Mouse (Mus musculus): ENCODE data around the gene Mlc1. TPM values are rescaled to one million over a fixed set of nuclear protein-coding genes. Genes with fewer than 3 reads are reported as not detected.
A peak's percentile ranks its signal among the peaks of the same experiment; 100 is the strongest.

Mlc1 gene
- polyA plus RNA-seq, 1 experiment from 2014 or later: 8.0 TPM

DNA sequence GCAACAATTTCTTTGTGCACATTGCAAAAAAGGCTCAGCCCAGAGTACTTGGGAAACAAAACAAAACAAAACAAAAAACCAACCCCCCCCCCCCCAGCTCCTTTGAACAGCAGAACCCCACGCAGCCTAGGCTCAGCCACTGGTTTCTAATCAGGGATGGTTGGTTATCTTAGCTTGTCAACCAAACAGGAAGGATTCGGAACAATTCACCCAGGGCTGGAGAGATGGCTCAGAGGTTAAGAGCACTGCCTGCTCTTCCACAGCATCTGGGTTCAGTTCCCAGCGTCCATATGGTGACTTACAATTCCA, 285 bp upstream of the Mlc1 start:
- peak; percentile 75; the same call in 1 of the 2 replicates for ATAC-seq (ENCODE audit: low read depth)
- Histone ChIP-seq H3K9ac (no peak overlapping the region), H3K27ac (replicated peaks) (peak overlapping the region; percentile 71), H3K4me3 (no peak overlapping the region), H3K36me3 (no peaks in the 10 kb centered on the region), H3K4me2 (no peak overlapping the region), H3K27me3 (no peaks in the 10 kb centered on the region), H3K4me1 (replicated peaks) (peaks cover 13% of the 10 kb centered on the region; the same call in 1 of the 2 replicates), H3K9me3 (no peaks in the 10 kb centered on the region)
- WGBS: 22% methylated on average over 3 of the region's 3 CpGs

DNA sequence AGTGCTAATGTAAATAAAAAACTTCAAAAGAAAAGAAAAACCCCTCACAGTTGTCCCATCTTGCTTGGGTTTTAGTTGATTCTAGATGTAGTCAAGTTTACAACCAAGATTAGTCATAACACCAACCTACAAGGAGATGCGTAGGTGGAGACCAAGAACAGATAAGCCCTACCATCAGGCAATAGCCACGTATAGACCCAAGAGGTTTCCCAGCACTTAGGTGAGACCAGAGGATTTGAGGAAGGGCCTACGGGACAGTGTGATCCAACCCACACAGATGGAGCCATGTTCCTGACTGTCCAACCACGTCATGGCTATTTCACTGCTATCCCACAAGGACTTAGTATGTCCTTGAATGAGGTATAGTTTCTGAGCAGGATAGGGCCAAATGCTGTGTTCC, 6.5 kb downstream of the Mlc1 start:
- no peak overlapping the region for H3K9ac ChIP-seq
- no peaks in the 10 kb centered on the region for H3K9me3 ChIP-seq
- no peak for ATAC-seq (ENCODE audit: low read depth)
- WGBS: 91% methylated on average over 4 of the region's 4 CpGs
- no peak overlapping the region for H3K27ac ChIP-seq (replicated peaks)
- H3K27me3 ChIP-seq: no peaks in the 10 kb centered on the region
- H3K4me2 ChIP-seq: no peak overlapping the region
- H3K36me3 ChIP-seq: no peaks in the 10 kb centered on the region
- no peaks in the 10 kb centered on the region for H3K4me1 ChIP-seq (replicated peaks)
- no peak overlapping the region for H3K4me3 ChIP-seq

DNA sequence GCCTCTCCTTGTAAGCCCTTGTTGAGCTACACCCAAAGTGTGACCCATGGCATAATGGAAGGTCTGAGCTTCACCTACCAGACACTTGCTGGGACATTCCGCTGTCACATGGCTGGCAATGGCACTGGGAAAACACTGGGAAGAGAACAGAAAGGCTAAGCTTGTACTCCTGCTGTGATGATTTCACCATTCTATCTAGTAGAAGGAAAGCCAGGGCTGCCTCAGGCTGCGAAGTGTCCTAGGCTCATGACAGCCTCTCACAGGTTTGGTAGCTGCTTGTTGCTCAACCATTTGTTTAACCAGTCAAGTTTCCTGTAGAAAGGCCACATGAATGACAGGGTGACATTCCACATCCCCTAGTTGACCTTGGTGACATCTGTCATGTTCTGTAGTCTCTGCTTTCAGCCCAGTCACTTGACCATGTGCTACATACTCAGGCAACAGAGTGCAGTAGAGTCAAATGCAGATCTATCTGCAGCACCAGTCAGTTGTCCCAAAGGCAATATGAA, 14.7 kb downstream of the Mlc1 start:
- Histone ChIP-seq H3K9ac (no peak overlapping the region), H3K4me1 (replicated peaks) (peaks cover 5% of the 10 kb centered on the region), H3K9me3 (no peaks in the 10 kb centered on the region), H3K4me3 (no peak overlapping the region), H3K27ac (replicated peaks) (no peak overlapping the region), H3K4me2 (no peak overlapping the region), H3K36me3 (no peaks in the 10 kb centered on the region), H3K27me3 (no peaks in the 10 kb centered on the region)
- no peak for ATAC-seq (ENCODE audit: low read depth)
- WGBS: 94% methylated on average over 2 of the region's 2 CpGs

DNA sequence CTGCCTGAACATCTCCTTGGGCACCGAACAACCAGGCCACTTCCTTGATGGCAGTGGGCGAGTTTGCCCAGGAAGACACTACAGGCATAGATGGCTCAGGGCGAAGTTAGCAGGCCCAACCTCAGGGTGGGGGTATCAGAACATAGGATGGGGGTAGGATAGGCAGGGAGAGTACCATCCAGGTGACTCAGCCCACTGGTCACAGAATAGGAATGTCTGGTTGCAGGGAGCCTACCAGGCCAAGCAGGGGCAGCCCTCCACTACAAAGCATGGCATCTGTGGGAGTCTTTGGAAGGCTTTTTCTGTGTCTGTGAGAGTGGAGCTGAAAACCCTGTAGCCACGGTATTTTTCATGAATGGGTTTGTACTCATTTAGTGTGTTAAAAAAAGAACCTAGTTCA, 21.3 kb downstream of the Mlc1 start:
- no peak for ATAC-seq (ENCODE audit: low read depth)
- Histone ChIP-seq H3K9ac (no peak overlapping the region), H3K4me2 (no peak overlapping the region), H3K4me3 (no peak overlapping the region), H3K27me3 (peaks cover 28% of the 10 kb centered on the region), H3K27ac (replicated peaks) (no peak overlapping the region), H3K36me3 (no peaks in the 10 kb centered on the region), H3K4me1 (replicated peaks) (peaks cover 17% of the 10 kb centered on the region), H3K9me3 (no peaks in the 10 kb centered on the region)
- WGBS: 82% methylated on average over 4 of the region's 4 CpGs

DNA sequence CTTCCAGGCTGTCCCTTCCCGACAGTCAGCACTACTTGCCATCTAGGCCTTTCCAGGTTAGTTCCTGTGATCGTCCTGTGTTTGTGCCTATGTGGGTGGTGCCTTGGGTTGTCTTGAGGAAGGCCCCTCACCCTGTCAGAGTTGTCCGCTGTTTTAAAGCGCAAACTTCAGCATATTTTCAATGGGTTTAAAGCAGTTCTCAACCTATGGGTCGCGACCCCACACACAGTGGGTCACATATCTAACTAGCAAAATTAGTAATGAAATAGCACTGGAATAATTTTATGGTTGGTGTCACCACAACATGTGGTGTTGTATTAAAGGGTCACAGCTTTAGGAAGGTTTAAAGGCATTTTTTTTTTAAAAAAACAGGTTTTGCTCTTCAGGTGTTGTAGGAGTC, 23.5 kb downstream of the Mlc1 start:
- 84% methylated on average over 6 of the region's 6 CpGs for WGBS

DNA sequence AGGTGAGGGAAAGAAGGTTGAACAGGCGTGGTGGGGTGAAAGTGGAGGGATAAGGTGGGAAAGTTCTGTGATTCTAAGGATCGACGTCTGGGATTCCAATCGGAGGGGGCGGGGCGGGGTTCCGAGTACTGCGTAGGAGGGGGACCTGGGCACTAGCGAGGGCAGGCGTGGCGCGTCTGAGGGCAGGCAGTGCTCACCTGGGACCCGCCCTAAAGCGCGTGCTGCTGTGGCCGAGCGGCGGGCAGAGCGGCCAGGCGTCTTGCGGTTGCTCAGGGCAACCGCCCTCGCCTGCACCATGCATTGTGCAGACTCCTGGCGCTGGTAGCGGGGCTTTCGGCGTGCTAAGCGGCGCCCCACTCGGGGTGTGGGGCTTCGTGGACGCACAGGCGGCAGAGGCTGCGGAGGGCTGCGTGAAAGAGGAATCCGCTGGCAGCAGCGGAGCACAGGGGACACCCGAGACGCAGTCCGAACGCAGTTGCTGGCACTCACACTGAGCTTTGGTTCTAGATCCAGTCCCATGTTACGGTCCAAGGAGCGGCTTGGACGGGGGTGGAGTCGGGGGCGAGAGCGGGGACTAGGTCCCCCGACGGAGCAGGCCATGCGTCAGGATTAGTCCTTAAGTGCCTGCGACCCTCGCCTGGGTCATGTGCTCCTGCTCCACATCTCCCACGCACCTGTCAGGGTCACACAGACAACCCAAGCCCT, 24.3 kb downstream of the Mlc1 start, which contains the start of gene Ttll8:
Gene Ttll8, minus strand, starts transcription at position 51 of the 705 bp plus-strand sequence.
- Histone ChIP-seq H3K9ac (peak within 1 kb of the TSS; percentile 71), H3K4me2 (peak within 1 kb of the TSS; percentile 84), H3K4me3 (peak within 1 kb of the TSS; percentile 43), H3K9me3 (no peaks in the 10 kb centered on the region), H3K36me3 (no peaks in the 10 kb centered on the region), H3K27me3 (peaks cover 28% of the 10 kb centered on the region), H3K4me1 (replicated peaks) (peaks cover 15% of the 10 kb centered on the region), H3K27ac (replicated peaks) (no peak within 1 kb of the TSS)
- peak; percentile 87 for ATAC-seq (ENCODE audit: low read depth)
- 2% methylated on average over 51 of the region's 53 CpGs for WGBS

More for the DNA sequence above, 23.5 kb downstream of the Mlc1 start:
- no peaks in the 10 kb centered on the region for H3K36me3 ChIP-seq
- no peak overlapping the region for H3K4me3 ChIP-seq
- no peak overlapping the region for H3K4me2 ChIP-seq
- H3K27me3 ChIP-seq: peaks cover 28% of the 10 kb centered on the region
- ATAC-seq (ENCODE audit: low read depth): no peak
- no peak overlapping the region for H3K27ac ChIP-seq (replicated peaks)
- no peak overlapping the region for H3K9ac ChIP-seq
- H3K9me3 ChIP-seq: no peaks in the 10 kb centered on the region
- H3K4me1 ChIP-seq (replicated peaks): peaks cover 17% of the 10 kb centered on the region

DNA sequence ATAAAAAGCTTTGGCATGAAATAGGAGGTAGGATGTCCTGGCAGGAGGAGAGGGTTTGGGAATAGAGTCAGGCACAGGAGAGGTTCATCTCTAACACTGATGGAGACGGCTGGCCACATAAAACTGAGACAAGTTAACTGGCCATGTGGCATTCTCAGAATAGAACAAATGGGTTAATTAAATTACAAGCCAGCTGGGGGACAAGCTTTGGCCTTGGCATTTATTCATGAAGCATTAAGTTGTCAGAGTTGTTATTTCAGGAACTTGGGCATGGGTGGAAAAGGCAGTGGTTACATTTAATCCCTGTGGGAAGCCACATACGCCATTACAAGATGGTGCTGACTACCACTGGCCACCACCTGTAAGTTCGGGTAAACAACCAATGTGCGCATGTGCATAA, 27.6 kb downstream of the Mlc1 start:
- Histone ChIP-seq H3K4me3 (no peak overlapping the region), H3K4me1 (replicated peaks) (peaks cover 9% of the 10 kb centered on the region), H3K27me3 (peaks cover 28% of the 10 kb centered on the region), H3K27ac (replicated peaks) (no peak overlapping the region), H3K4me2 (no peak overlapping the region), H3K9ac (no peak overlapping the region), H3K36me3 (no peaks in the 10 kb centered on the region), H3K9me3 (no peaks in the 10 kb centered on the region)
- ATAC-seq (ENCODE audit: low read depth): no peak
- 85% methylated on average over 4 of the region's 4 CpGs for WGBS

DNA sequence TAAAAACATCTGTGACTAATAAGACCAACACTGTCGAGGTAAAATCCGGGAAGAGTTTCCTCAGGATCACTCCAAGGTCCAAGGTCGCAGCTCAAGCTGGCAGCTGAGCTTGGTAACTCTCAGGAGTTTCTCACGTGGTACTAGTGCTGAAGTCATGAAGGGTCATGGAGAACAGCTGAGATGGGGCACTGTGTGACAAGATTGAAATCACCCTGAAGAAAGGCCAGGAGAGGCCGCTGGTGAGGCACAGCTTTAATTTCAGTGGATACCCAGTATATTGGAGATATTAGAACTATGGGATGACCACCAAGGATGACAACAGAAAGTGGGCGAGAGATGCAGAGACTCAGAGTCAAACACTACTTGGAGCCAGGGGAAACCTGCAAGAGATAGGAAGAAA, 32.0 kb downstream of the Mlc1 start:
- no peaks in the 10 kb centered on the region for H3K36me3 ChIP-seq
- H3K4me2 ChIP-seq: no peak overlapping the region
- no peaks in the 10 kb centered on the region for H3K9me3 ChIP-seq
- no peak for ATAC-seq (ENCODE audit: low read depth)
- H3K27ac ChIP-seq (replicated peaks): no peak overlapping the region
- no peaks in the 10 kb centered on the region for H3K4me1 ChIP-seq (replicated peaks)
- H3K27me3 ChIP-seq: no peaks in the 10 kb centered on the region
- H3K9ac ChIP-seq: no peak overlapping the region
- H3K4me3 ChIP-seq: no peak overlapping the region
- WGBS: 65% methylated on average over 6 of the region's 6 CpGs

DNA sequence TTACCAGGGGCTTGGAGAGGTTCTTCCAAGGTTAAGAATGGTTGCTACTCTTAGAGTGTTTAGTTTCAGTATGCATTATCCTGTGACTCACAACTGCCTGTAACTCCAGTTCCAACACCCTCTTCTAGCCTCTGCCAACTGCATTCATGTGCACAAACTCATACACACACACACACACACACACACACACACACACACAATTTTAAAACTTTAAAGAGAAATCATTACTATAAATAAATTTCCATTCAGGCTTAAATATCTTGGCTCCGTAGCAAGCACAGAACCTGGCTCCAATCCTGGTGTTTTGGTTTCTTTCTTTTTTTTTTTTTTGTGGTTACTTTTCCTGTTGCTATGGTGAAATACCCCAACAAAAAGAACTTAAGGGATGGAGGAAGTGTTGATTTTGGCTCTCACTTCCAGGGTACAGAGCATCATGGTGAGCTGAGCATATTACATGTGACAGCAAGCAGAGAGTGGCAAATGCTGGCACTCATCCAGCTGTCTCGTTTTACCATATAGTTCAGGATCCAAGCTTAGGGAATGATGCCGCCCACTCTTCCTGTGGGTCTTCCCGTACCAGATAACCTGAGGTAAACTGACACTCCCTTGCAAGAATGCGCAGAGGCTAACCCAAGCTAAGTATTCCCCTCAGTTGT, 34.8 kb downstream of the Mlc1 start:
- Histone ChIP-seq H3K36me3 (no peaks in the 10 kb centered on the region), H3K9me3 (no peaks in the 10 kb centered on the region), H3K9ac (no peak overlapping the region), H3K4me3 (no peak overlapping the region), H3K27ac (replicated peaks) (no peak overlapping the region), H3K4me2 (no peak overlapping the region), H3K27me3 (no peaks in the 10 kb centered on the region), H3K4me1 (replicated peaks) (no peaks in the 10 kb centered on the region)
- WGBS: 88% methylated on average over 5 of the region's 5 CpGs
- ATAC-seq (ENCODE audit: low read depth): no peak

DNA sequence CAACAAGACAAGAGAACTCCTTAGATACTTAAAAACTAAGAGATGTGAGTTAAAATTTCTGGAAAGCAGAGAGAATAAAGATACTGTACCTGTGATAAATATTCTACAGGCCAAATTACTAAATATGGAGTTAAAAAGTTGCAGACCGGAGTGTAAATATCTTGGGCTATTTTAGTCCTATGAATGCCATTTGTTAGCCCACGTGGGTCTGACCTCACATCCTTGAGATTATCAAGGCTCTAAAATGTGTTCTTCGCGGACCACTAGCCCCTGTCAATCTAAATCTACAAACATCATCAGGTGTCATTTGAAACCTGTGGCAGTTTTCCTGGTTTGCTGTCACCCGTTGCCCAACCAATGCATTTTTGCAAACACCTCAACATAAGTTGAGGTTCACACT, 36.0 kb downstream of the Mlc1 start:
- WGBS: 85% methylated on average over 5 of the region's 5 CpGs
- Histone ChIP-seq H3K36me3 (no peaks in the 10 kb centered on the region), H3K4me3 (no peak overlapping the region), H3K27ac (replicated peaks) (no peak overlapping the region), H3K9ac (no peak overlapping the region), H3K27me3 (no peaks in the 10 kb centered on the region), H3K4me2 (no peak overlapping the region), H3K9me3 (no peaks in the 10 kb centered on the region), H3K4me1 (replicated peaks) (no peaks in the 10 kb centered on the region)
- ATAC-seq (ENCODE audit: low read depth): no peak

DNA sequence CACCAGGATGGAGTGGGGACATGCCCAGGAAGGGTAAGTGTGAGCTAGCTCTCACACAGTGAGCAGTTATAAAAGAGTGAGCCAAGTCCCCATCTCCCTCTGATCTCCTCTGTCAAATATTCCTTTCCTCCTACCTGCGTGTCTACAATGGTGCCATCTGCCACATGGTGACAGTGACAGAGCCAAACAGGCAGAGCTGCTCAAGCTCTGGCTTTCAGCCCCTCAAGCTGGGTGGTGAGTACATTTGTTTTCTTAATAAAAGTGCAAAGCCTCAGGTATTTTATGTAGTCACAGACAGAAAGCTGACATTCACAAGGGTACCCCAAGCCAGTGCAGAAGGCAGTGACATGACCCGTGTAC, 41.5 kb downstream of the Mlc1 start:
- no peak overlapping the region for H3K4me2 ChIP-seq
- no peaks in the 10 kb centered on the region for H3K27me3 ChIP-seq
- no peaks in the 10 kb centered on the region for H3K4me1 ChIP-seq (replicated peaks)
- H3K27ac ChIP-seq (replicated peaks): no peak overlapping the region
- 87% methylated on average over 2 of the region's 2 CpGs for WGBS
- H3K4me3 ChIP-seq: no peak overlapping the region
- H3K36me3 ChIP-seq: no peaks in the 10 kb centered on the region
- no peak overlapping the region for H3K9ac ChIP-seq
- ATAC-seq (ENCODE audit: low read depth): no peak
- no peaks in the 10 kb centered on the region for H3K9me3 ChIP-seq

DNA sequence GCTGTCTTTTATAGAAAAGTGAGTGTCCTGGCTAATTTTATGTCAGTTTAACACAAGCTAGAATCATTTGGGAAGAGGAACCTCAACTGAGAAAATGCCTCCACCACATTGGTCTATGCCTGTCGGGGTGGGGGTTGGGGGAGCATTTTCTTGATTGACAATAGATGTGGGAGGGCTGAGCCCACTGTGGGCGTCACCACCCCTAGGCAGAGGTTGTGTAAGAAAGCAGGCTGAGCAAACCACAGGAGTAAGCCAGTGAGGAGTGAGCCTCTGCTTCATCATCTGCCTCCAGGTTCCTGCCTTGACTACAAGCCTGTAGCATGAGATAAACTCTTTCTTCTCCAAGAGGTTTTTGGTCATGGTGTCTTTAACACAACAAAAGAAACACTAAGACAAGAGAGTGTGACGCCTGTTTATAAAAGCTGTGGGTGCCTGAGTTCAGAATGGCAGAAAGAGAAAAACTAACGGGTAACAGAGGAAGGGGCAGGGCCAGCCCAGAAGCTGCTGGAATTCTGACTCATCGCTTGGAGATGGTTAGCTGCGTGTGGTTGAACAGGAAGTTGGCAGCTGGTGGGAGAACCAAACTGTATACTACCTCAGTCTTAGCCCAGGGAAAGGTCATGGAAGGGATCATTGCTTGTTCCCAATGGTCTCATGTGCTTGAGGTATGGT, 42.1 kb downstream of the Mlc1 start:
- WGBS: 72% methylated on average over 6 of the region's 6 CpGs
- Histone ChIP-seq H3K36me3 (no peaks in the 10 kb centered on the region), H3K4me2 (no peak overlapping the region), H3K9me3 (no peaks in the 10 kb centered on the region), H3K4me3 (no peak overlapping the region), H3K4me1 (replicated peaks) (no peaks in the 10 kb centered on the region), H3K27ac (replicated peaks) (no peak overlapping the region), H3K27me3 (no peaks in the 10 kb centered on the region), H3K9ac (no peak overlapping the region)
- no peak for ATAC-seq (ENCODE audit: low read depth)
